Mouse (Mus musculus) forebrain, embryonic 13.5 days (tissue): Measurements from ENCODE around the gene Nexmif. TPM values are rescaled to one million over a fixed set of nuclear protein-coding genes. Genes with fewer than 3 reads are reported as not detected.

Source experiments
- ATAC-seq: fragments of 200-750 bp; cut with Nextera tagmentation; 2 replicates; pipeline ENCODE4 v1.8.0; 2017
- H3K27ac ChIP-seq: fragments of 300-500 bp; sonication (generic); 2 replicates; pipeline ENCODE4 v1.5.1; 2015; ENCODE audit warnings: inconsistent platforms, mild to moderate bottlenecking, moderate library complexity
- H3K27me3 ChIP-seq: fragments of 300-500 bp; sonication (generic); 2 replicates; pipeline ENCODE4 v1.6.1; 2015; ENCODE audit warnings: mild to moderate bottlenecking, inconsistent platforms
- H3K36me3 ChIP-seq: fragments of 300-500 bp; sonication (generic); 2 replicates; pipeline ENCODE4 v1.6.1; 2015; ENCODE audit warnings: mild to moderate bottlenecking, inconsistent platforms; ENCODE audit not compliant: poor library complexity, severe bottlenecking
- H3K4me1 ChIP-seq: fragments of 300-500 bp; sonication (generic); 2 replicates; pipeline ENCODE4 v1.6.1; 2015; ENCODE audit warnings: inconsistent platforms
- H3K4me2 ChIP-seq: fragments of 300-500 bp; sonication (generic); 2 replicates; pipeline ENCODE4 v1.6.1; 2015; ENCODE audit warnings: inconsistent platforms, mild to moderate bottlenecking, moderate library complexity
- H3K4me3 ChIP-seq: fragments of 300-500 bp; sonication (generic); 2 replicates; pipeline ENCODE4 v1.5.1; 2015; ENCODE audit warnings: mild to moderate bottlenecking, inconsistent platforms
- H3K9ac ChIP-seq: fragments of 300-500 bp; sonication (generic); 2 replicates; pipeline ENCODE4 v1.6.1; 2015; ENCODE audit warnings: mild to moderate bottlenecking, inconsistent platforms
- H3K9me3 ChIP-seq: fragments of 300-500 bp; sonication (generic); replicated peaks from 2 replicates; pipeline ENCODE4 v1.6.1; 2016; ENCODE audit warnings: inconsistent platforms
- WGBS: fragments of 180-500 bp; shearing (Covaris S2); methylation state at CpG from one replicate; pipeline ENCODE4 v1.1.7; 2015; 5-methylcytosine and 5-hydroxymethylcytosine counted together
- microRNA counts: library from miRNA; unstranded; fragments of <30 nt; microRNA quantifications from one replicate; lab custom pipeline; 2016
- microRNA-seq: library from miRNA; unstranded; fragments of <30 nt; microRNA quantifications from one replicate; pipeline ENCODE4, GENCODE M21; 2016
- polyA plus RNA-seq: library from polyadenylated mRNA; unstranded; fragments of >200 nt; fragmentation: Nextera tagmentation; extraction: Ambion mirVana; gene quantifications from 2 replicates; pipeline ENCODE4 v1.2.1, GENCODE M21; 2015

Gene Nexmif
- polyA plus RNA-seq, 1 experiment from 2014 or later: 7.7 TPM

GRCm38 (mm10) chrX:104040276-104040675 is 160.7 kb downstream of the Nexmif start:
- Histone ChIP-seq H3K4me2 (no peak overlapping the region), H3K27ac (no peak overlapping the region), H3K4me3 (no peak overlapping the region), H3K9ac (no peak overlapping the region), H3K27me3 (peaks cover 25% of the 10 kb centered on the region; the same call in 1 of the 2 replicates), H3K36me3 (no peaks in the 10 kb centered on the region), H3K4me1 (no peaks in the 10 kb centered on the region), H3K9me3 (no peaks in the 10 kb centered on the region)
- no peak for ATAC-seq

GRCm38 (mm10) chrX:104033843-104034242 is 167.1 kb downstream of the Nexmif start:
- no peak overlapping the region for H3K9ac ChIP-seq
- no peak overlapping the region for H3K27ac ChIP-seq
- H3K27me3 ChIP-seq: no peaks in the 10 kb centered on the region; the same call in 1 of the 2 replicates
- no peaks in the 10 kb centered on the region for H3K4me1 ChIP-seq
- H3K4me3 ChIP-seq: no peak overlapping the region
- no peaks in the 10 kb centered on the region for H3K9me3 ChIP-seq
- no peak for ATAC-seq
- 83% methylated on average over 5 of the region's 5 CpGs for WGBS
- H3K36me3 ChIP-seq: no peaks in the 10 kb centered on the region
- no peak overlapping the region for H3K4me2 ChIP-seq

DNA sequence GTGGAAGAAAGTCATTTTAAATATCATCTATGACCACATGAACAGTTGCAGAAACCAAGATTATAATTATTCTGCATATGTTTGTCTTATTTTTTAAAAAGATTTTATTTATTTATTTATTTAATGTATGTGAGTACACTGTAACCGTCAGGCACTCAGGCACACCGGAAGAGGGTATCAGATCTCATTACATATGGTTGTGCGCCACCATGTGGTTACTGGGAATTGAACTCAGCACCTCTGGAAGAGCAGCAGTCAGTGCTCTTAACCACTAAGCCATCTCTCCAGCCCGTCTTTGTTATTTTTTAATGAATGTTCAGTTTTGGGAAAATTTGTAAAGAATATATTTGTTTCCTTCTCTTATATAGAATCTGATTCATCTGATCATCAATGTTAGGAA is 168.2 kb downstream of the Nexmif start:
- Histone ChIP-seq H3K4me2 (no peak overlapping the region), H3K36me3 (no peaks in the 10 kb centered on the region), H3K27ac (no peak overlapping the region), H3K4me1 (no peaks in the 10 kb centered on the region), H3K9me3 (no peaks in the 10 kb centered on the region), H3K9ac (no peak overlapping the region), H3K4me3 (no peak overlapping the region), H3K27me3 (peaks cover 3% of the 10 kb centered on the region; the same call in 1 of the 2 replicates)
- WGBS: 60% methylated on average over 4 of the region's 4 CpGs
- ATAC-seq: no peak

MicroRNAs within 50 kb of the gene (microRNA counts, 519-probe panel; counts per million panel counts)
- microRNA mmu-miR-672 (lab: Ali Mortazavi, UCI): 3,108 counts per million, percentile 67 among the panel's probes with 10 or more counts

Small RNA genes within 50 kb of the gene (microRNA-seq; reads per million reads assigned to microRNA genes)
- not detected for gene Gm24993
- 199 reads per million, percentile 59 among the genes with 10 or more reads in this experiment for gene Mir672

Other genes with a start within 250 kb of the Nexmif start
- gene Rlim, start 219.9 kb downstream of the Nexmif start, polyA plus RNA-seq: 30.0 and 33.6 TPM in 2 replicates
- gene Abcb7, start 212.7 kb upstream of the Nexmif start, polyA plus RNA-seq: 10.3 and 11.7 TPM in 2 replicates